Mouse (Mus musculus): ENCODE results near the gene Tbx6. TPM values are rescaled to one million over a fixed set of nuclear protein-coding genes. Genes with fewer than 3 reads are reported as not detected.
A peak's percentile ranks its signal among the peaks of the same experiment; 100 is the strongest.

The Tbx6 gene
- polyA plus RNA-seq (2015; fragmentation: Nextera tagmentation; extraction: Ambion mirVana) = 0.09 and 0.58 TPM in 2 replicates

DNA sequence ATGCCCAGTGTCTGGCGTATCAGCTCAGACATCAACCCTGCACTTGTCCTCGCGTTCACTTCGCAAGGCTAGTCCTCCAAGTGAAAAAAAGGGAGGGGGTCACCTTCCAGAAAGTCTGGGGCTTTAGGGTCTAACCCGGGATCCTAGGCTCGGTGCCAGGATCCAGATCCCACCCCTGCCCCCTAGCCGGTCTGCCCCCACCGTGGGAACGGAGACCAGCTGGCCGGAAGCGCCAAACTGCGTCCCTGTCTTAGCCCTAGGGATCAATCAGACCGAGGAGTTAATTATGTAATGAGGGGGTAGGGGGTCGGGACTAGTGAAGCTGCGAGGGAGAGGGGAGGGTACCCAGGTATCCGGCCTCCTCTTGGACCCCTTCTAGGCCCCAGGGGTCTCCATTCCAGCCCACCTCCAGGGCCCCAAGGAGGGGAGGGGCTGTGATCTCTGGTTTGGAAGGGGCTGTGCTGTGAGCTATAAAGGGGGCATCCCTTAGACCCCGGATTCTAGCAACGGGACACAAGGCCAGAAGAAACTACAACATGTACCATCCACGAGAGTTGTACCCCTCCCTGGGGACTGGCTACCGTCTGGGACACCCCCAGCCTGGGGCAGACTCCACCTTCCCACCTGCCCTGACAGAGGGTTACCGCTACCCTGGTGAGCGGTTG is at the start of gene Tbx6:
Gene Tbx6 (plus strand): TSS at position 513 of the 665 bp plus-strand sequence.
- ATAC-seq (replicated peaks; ENCODE audit: extremely low read depth, insufficient read depth, low FRiP score) = no peak
- 10% methylated on average over 22 of the region's 22 CpGs for WGBS
- H3K27ac ChIP-seq (ENCODE audit: low read length) = peak within 1 kb of the TSS; percentile 52

GRCm38 (mm10) chr7:126736122-126736521 is 45.2 kb upstream of the Tbx6 start:
- Histone ChIP-seq H3K36me3 (ENCODE audit: control insufficient read depth, insufficient read depth) (no peaks in the 10 kb centered on the region), H3K4me3 (ENCODE audit: low read length) (no peak overlapping the region), H3K4me2 (ENCODE audit: low read depth, low read length) (no peak overlapping the region), H3K27ac (ENCODE audit: low read length) (no peak overlapping the region), H3K4me1 (ENCODE audit: control insufficient read depth, insufficient read depth, low read length) (no peaks in the 10 kb centered on the region), H3K9ac (ENCODE audit: low read length) (no peak overlapping the region), H3K9me3 (replicated peaks; ENCODE audit: control insufficient read depth, low read length) (no peaks in the 10 kb centered on the region), H3K27me3 (ENCODE audit: control insufficient read depth, insufficient read depth, low read length) (no peaks in the 10 kb centered on the region)
- WGBS = 71% methylated on average over 8 of the region's 8 CpGs
- no peak for ATAC-seq (replicated peaks; ENCODE audit: extremely low read depth, insufficient read depth, low FRiP score)

More for the DNA sequence above, at the start of gene Tbx6:
- Histone ChIP-seq H3K36me3 (ENCODE audit: control insufficient read depth, insufficient read depth) (peaks cover 19% of the 10 kb centered on the region), H3K4me3 (ENCODE audit: low read length) (peak within 1 kb of the TSS; percentile 56), H3K4me1 (ENCODE audit: control insufficient read depth, insufficient read depth, low read length) (peaks cover 33% of the 10 kb centered on the region), H3K27me3 (ENCODE audit: control insufficient read depth, insufficient read depth, low read length) (no peaks in the 10 kb centered on the region), H3K9me3 (replicated peaks; ENCODE audit: control insufficient read depth, low read length) (no peaks in the 10 kb centered on the region), H3K4me2 (ENCODE audit: low read depth, low read length) (peak within 1 kb of the TSS; percentile 98), H3K9ac (ENCODE audit: low read length) (peak within 1 kb of the TSS; percentile 78)

DNA sequence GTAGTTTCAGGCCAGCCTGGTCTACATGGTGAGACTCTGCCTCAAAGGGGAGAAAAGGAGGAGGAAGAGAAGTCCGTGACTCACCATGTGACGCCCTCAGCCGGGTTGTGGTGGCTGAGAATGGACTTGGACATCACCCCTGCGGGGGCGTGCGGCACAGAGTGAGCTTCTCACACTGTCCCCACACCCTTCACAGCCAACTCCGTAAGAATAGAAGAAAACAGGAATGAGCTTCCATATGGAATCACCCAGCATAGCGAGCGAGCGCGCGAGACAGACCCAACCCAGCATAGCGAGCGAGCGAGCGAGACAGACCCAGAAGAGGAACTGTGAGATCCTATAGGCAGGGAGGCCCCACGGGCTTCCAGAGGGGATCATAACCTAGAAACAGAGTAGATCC is 41.7 kb upstream of the Tbx6 start:
- Histone ChIP-seq H3K9me3 (replicated peaks; ENCODE audit: control insufficient read depth, low read length) (no peaks in the 10 kb centered on the region), H3K4me2 (ENCODE audit: low read depth, low read length) (no peak overlapping the region), H3K36me3 (ENCODE audit: control insufficient read depth, insufficient read depth) (no peaks in the 10 kb centered on the region), H3K9ac (ENCODE audit: low read length) (no peak overlapping the region), H3K27ac (ENCODE audit: low read length) (no peak overlapping the region), H3K27me3 (ENCODE audit: control insufficient read depth, insufficient read depth, low read length) (no peaks in the 10 kb centered on the region), H3K4me3 (ENCODE audit: low read length) (no peak overlapping the region), H3K4me1 (ENCODE audit: control insufficient read depth, insufficient read depth, low read length) (no peaks in the 10 kb centered on the region)
- 77% methylated on average over 17 of the region's 17 CpGs for WGBS
- no peak for ATAC-seq (replicated peaks; ENCODE audit: extremely low read depth, insufficient read depth, low FRiP score)

DNA sequence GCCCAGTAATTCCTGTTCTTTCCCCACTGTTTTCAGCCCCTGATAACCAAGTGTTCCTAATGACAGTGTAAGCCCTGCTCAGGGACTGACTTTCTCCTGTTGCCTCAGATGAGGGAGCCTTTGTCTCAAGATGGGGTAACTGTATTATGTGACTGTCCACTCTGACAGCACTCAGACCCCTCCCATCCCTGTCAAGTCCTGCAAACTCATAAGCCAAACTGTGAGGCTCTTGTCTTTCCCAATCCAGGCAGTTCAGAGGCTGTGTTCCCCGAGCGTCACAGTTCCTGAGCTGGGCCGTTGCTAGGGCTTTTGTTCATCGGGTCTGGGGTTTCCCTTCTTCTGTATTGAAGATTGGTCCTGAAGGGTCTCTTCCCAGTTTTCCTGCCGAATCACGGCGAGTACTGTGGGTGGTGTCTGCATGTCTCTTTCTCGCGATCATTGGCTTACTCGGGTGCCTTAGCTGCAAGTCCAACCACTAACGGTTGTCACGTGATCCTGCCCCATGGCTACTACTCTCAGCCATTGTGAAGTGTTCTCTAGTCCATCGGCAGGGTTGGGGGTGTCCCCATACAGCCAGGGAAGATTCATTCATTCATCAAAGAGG is 41.0 kb upstream of the Tbx6 start:
- no peaks in the 10 kb centered on the region for H3K9me3 ChIP-seq (replicated peaks; ENCODE audit: control insufficient read depth, low read length)
- H3K27ac ChIP-seq (ENCODE audit: low read length) = no peak overlapping the region
- no peaks in the 10 kb centered on the region for H3K4me1 ChIP-seq (ENCODE audit: control insufficient read depth, insufficient read depth, low read length)
- H3K9ac ChIP-seq (ENCODE audit: low read length) = no peak overlapping the region
- no peaks in the 10 kb centered on the region for H3K36me3 ChIP-seq (ENCODE audit: control insufficient read depth, insufficient read depth)
- 77% methylated on average over 13 of the region's 13 CpGs for whole genome bisulfite sequencing
- no peak for ATAC-seq (replicated peaks; ENCODE audit: extremely low read depth, insufficient read depth, low FRiP score)
- no peak overlapping the region for H3K4me3 ChIP-seq (ENCODE audit: low read length)
- H3K4me2 ChIP-seq (ENCODE audit: low read depth, low read length) = no peak overlapping the region
- no peaks in the 10 kb centered on the region for H3K27me3 ChIP-seq (ENCODE audit: control insufficient read depth, insufficient read depth, low read length)

DNA sequence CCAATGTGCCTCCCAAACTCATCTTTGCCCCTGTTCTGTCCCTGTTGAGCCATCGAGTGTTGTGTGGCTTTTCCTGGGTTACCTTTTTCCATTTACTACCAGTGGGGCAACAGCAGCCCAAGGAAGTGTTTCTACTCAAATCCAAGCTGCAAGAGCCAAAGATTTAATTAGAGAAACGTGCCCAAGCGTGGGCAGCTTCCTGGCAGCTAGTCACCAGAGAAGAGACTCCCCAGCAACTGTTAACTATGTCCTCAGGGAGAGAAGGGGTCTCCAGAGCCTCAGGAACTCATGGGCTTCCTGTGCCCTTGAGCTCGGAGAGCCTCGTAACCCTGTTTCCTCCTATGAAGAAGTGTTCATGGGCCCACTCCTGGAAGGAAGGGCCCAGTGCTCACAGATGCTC is 40.3 kb upstream of the Tbx6 start:
- Histone ChIP-seq H3K4me2 (ENCODE audit: low read depth, low read length) (no peak overlapping the region), H3K4me3 (ENCODE audit: low read length) (no peak overlapping the region), H3K36me3 (ENCODE audit: control insufficient read depth, insufficient read depth) (no peaks in the 10 kb centered on the region), H3K9ac (ENCODE audit: low read length) (no peak overlapping the region), H3K27me3 (ENCODE audit: control insufficient read depth, insufficient read depth, low read length) (no peaks in the 10 kb centered on the region), H3K9me3 (replicated peaks; ENCODE audit: control insufficient read depth, low read length) (no peaks in the 10 kb centered on the region), H3K4me1 (ENCODE audit: control insufficient read depth, insufficient read depth, low read length) (no peaks in the 10 kb centered on the region), H3K27ac (ENCODE audit: low read length) (no peak overlapping the region)
- 59% methylated on average over 5 of the region's 5 CpGs for WGBS
- ATAC-seq (replicated peaks; ENCODE audit: extremely low read depth, insufficient read depth, low FRiP score) = no peak

- Histone ChIP-seq H3K36me3 (ENCODE audit: control insufficient read depth, insufficient read depth) (no peaks in the 10 kb centered on the region), H3K9ac (ENCODE audit: low read length) (no peak overlapping the region), H3K9me3 (replicated peaks; ENCODE audit: control insufficient read depth, low read length) (no peaks in the 10 kb centered on the region), H3K4me3 (ENCODE audit: low read length) (no peak overlapping the region), H3K27ac (ENCODE audit: low read length) (no peak overlapping the region), H3K4me2 (ENCODE audit: low read depth, low read length) (no peak overlapping the region), H3K27me3 (ENCODE audit: control insufficient read depth, insufficient read depth, low read length) (no peaks in the 10 kb centered on the region), H3K4me1 (ENCODE audit: control insufficient read depth, insufficient read depth, low read length) (no peaks in the 10 kb centered on the region)
- WGBS = 81% methylated on average over 5 of the region's 5 CpGs
- ATAC-seq (replicated peaks; ENCODE audit: extremely low read depth, insufficient read depth, low FRiP score) = no peak
These were observed 39.8 kb upstream of the Tbx6 start for GRCm38 (mm10) chr7:126741452-126741851.

GRCm38 (mm10) chr7:126741964-126742482 is 39.3 kb upstream of the Tbx6 start:
- Histone ChIP-seq H3K9me3 (replicated peaks; ENCODE audit: control insufficient read depth, low read length) (no peaks in the 10 kb centered on the region), H3K27me3 (ENCODE audit: control insufficient read depth, insufficient read depth, low read length) (no peaks in the 10 kb centered on the region), H3K4me1 (ENCODE audit: control insufficient read depth, insufficient read depth, low read length) (no peaks in the 10 kb centered on the region), H3K36me3 (ENCODE audit: control insufficient read depth, insufficient read depth) (no peaks in the 10 kb centered on the region), H3K9ac (ENCODE audit: low read length) (no peak overlapping the region), H3K4me2 (ENCODE audit: low read depth, low read length) (no peak overlapping the region), H3K4me3 (ENCODE audit: low read length) (no peak overlapping the region), H3K27ac (ENCODE audit: low read length) (no peak overlapping the region)
- WGBS = 89% methylated on average over 13 of the region's 13 CpGs
- ATAC-seq (replicated peaks; ENCODE audit: extremely low read depth, insufficient read depth, low FRiP score) = no peak

DNA sequence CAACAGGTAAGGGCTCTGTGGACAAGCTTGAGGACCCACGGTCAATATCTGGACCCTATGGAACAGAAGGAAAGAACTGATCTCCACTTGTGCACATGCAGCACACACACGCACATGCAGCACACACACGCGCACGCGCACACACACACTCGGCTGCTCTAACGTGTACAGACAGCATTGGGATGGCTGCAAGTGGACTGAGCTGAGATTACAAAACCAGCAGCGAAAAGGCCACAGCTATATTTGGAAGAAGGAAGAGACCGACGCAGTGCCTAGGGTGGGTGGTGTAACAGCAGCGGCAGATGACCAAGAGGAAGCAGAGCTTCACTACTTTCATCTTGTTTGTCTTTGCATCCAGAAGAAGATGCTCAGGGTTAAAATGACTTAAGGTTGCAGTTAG is 35.2 kb upstream of the Tbx6 start:
- Histone ChIP-seq H3K9me3 (replicated peaks; ENCODE audit: control insufficient read depth, low read length) (peaks cover 2% of the 10 kb centered on the region; the same call in 1 of the 2 replicates), H3K27ac (ENCODE audit: low read length) (no peak overlapping the region), H3K36me3 (ENCODE audit: control insufficient read depth, insufficient read depth) (no peaks in the 10 kb centered on the region), H3K4me2 (ENCODE audit: low read depth, low read length) (no peak overlapping the region), H3K4me3 (ENCODE audit: low read length) (no peak overlapping the region), H3K4me1 (ENCODE audit: control insufficient read depth, insufficient read depth, low read length) (no peaks in the 10 kb centered on the region), H3K9ac (ENCODE audit: low read length) (no peak overlapping the region), H3K27me3 (ENCODE audit: control insufficient read depth, insufficient read depth, low read length) (no peaks in the 10 kb centered on the region)
- ATAC-seq (replicated peaks; ENCODE audit: extremely low read depth, insufficient read depth, low FRiP score) = no peak
- 65% methylated on average over 12 of the region's 12 CpGs for WGBS

DNA sequence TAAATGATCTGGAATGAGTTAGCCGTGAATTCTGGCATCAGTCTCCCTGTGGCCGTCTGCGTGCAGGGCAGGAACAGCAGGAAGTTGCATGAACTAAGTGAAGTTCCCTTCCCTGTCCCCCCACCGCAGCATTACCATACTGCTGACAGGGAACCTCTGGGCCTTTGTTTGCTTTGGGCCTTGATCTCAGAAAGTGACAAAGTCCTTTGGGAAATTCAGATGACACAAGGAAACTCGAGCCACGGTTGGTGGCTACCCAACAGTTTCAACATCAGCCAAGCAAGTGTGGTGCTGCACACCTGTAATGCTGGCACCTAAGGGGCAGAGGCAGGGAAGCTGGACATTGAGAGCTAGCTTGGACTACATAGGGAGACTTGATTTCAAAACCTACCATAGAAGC is 34.5 kb upstream of the Tbx6 start:
- no peaks in the 10 kb centered on the region for H3K4me1 ChIP-seq (ENCODE audit: control insufficient read depth, insufficient read depth, low read length)
- no peak overlapping the region for H3K4me3 ChIP-seq (ENCODE audit: low read length)
- no peak overlapping the region for H3K4me2 ChIP-seq (ENCODE audit: low read depth, low read length)
- H3K27ac ChIP-seq (ENCODE audit: low read length) = no peak overlapping the region
- H3K9me3 ChIP-seq (replicated peaks; ENCODE audit: control insufficient read depth, low read length) = peaks cover 2% of the 10 kb centered on the region; the same call in 1 of the 2 replicates
- no peaks in the 10 kb centered on the region for H3K36me3 ChIP-seq (ENCODE audit: control insufficient read depth, insufficient read depth)
- no peak for ATAC-seq (replicated peaks; ENCODE audit: extremely low read depth, insufficient read depth, low FRiP score)
- no peak overlapping the region for H3K9ac ChIP-seq (ENCODE audit: low read length)
- no peaks in the 10 kb centered on the region for H3K27me3 ChIP-seq (ENCODE audit: control insufficient read depth, insufficient read depth, low read length)
- WGBS = 26% methylated on average over 6 of the region's 6 CpGs

Measured in heart, embryonic 16.5 days (tissue).